Mouse (Mus musculus) layer of hippocampus, adult 8-10 months (tissue): ENCODE measurements around the gene Usp49. TPM values are rescaled to one million over a fixed set of nuclear protein-coding genes. Genes with fewer than 3 reads are reported as not detected.

ENCODE experiments used
- DNase-seq, 2 experiments: peaks; one replicate each; pipeline ENCODE4 v3.0.0; 2022; ENCODE audit warnings: low spot score in 2 of 2
- total RNA-seq, 4 experiments: library from RNA; stranded (reverse); gene quantifications; 2 replicates each; pipeline ENCODE4 v1.2.4; 2022

The Usp49 gene
- total RNA-seq, 4 experiments from 2014 or later: 8.1 to 11.5 (median 10.8) TPM

- no peak for DNase-seq
Observed at GRCm38 (mm10) chr17:47735553-47736100, 105.1 kb downstream of the Usp49 start.

Other genes with a start within 250 kb of the Usp49 start
- 1 to 10 TPM; 1.0 to 3.3 (median 1.5) TPM for gene Guca1b, start 245.3 kb upstream of the Usp49 start, total RNA-seq
- gene Guca1a, start 230.1 kb upstream of the Usp49 start, total RNA-seq: 1 to 10 TPM in 1 of 4 experiments, under 1 TPM in 2, not detected in 1; 0.37 to 1.2 (median 0.80) TPM
- under 1 TPM; 0.23 to 0.82 (median 0.66) TPM for gene AI661453, start 194.1 kb upstream of the Usp49 start, total RNA-seq
- under 1 TPM in 2 of 4 experiments, not detected in 2; 0.20 to 0.22 TPM for gene 1700001C19Rik, start 193.3 kb upstream of the Usp49 start, total RNA-seq
- 10 to 100 TPM; 18.4 to 25.0 (median 23.4) TPM for gene Taf8, start 128.4 kb upstream of the Usp49 start, total RNA-seq
- 10 to 100 TPM; 38.4 to 45.2 (median 38.8) TPM for gene Ccnd3, start 125.6 kb upstream of the Usp49 start, total RNA-seq
- 10 to 100 TPM; 16.9 to 18.6 (median 17.8) TPM for gene Bysl, start 19.2 kb upstream of the Usp49 start, total RNA-seq
- gene Med20, start 19.1 kb upstream of the Usp49 start, total RNA-seq: 10 to 100 TPM; 31.1 to 40.3 (median 33.1) TPM
- 1 to 10 TPM; 4.9 to 8.9 (median 7.0) TPM for gene Gm20517, start 19.1 kb upstream of the Usp49 start, total RNA-seq
- 100 to 1,000 TPM; 170 to 219 (median 199) TPM for gene Tomm6, start 57.7 kb downstream of the Usp49 start, total RNA-seq
- gene Frs3, start 58.3 kb downstream of the Usp49 start, total RNA-seq: 10 to 100 TPM; 28.6 to 36.7 (median 31.2) TPM
- 1 to 10 TPM; 3.3 to 4.3 (median 3.6) TPM for gene Gm21981, start 63.8 kb downstream of the Usp49 start, total RNA-seq
- gene Prickle4, start 64.0 kb downstream of the Usp49 start, total RNA-seq: 1 to 10 TPM; 2.9 to 3.7 (median 3.2) TPM
- not detected for gene Pgc, start 96.2 kb downstream of the Usp49 start, total RNA-seq
- 10 to 100 TPM; 13.4 to 18.5 (median 17.6) TPM for gene Tfeb, start 106.3 kb downstream of the Usp49 start, total RNA-seq
- 1 to 10 TPM in 2 of 4 experiments, under 1 TPM in 2; 0.37 to 2.1 (median 0.91) TPM for gene Mdfi, start 204.0 kb downstream of the Usp49 start, total RNA-seq